In the genomic region with DNA sequence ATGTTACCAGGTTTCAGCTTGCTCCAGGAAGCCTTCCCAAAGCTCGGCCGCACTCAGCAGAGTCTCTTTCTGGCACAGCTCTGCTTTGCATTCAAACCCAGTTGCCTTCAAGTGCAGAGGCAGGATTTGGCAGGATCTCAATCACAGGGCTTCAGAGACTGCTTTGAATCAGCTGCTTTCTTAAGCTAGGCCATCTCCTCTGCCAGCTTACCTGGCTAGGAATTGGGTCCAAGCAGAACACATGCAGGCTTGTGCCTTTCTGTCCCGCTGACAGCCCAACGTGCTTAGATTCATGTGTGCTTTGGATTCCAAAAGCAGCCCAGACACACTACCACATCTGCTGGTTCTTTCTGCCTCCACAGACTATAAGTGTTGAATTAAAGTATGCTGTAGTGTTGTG, we compare ENCODE assay signal across 12 mouse cellular contexts. TPM values are rescaled to one million over a fixed set of nuclear protein-coding genes. Genes with fewer than 3 reads are reported as not detected.
DNase-seq lines count a peak whose midpoint lies in the region; ATAC-seq and TF ChIP-seq lines count a peak whose summit lies in the region.
"Had no signal": no experiment of that assay in that cellular context is flagged by ENCODE, and none has a peak within 500 bp of the region (broad histone marks: within the 10 kb centered on the region; RNA-seq: fewer than 3 reads in every experiment).

No protein-coding gene starts in this region.

- no peak overlapping the region for H3K27ac ChIP-seq in forebrain, postnatal 0 days (ENCODE audit: low read depth, low read length)
- no peak overlapping the region for H3K27ac ChIP-seq in forebrain, embryonic 15.5 days (replicated peaks)
- H3K27ac ChIP-seq in neural tube, embryonic 15.5 days (replicated peaks): 0 out of 2 replicates have a peak overlapping the region, but pooled peaks have one; percentile 33
- no peak overlapping the region for H3K27ac ChIP-seq in kidney, embryonic 16.5 days (ENCODE audit: low read length)
- H3K27ac ChIP-seq: liver, embryonic 15.5 days had no signal

- no peaks in the 10 kb centered on the region for H3K36me3 ChIP-seq in forebrain, postnatal 0 days (ENCODE audit: insufficient read depth)
- no peaks in the 10 kb centered on the region for H3K36me3 ChIP-seq in forebrain, embryonic 15.5 days
- H3K36me3 ChIP-seq in neural tube, embryonic 15.5 days: no peaks in the 10 kb centered on the region
- H3K36me3 ChIP-seq in kidney, embryonic 16.5 days (ENCODE audit: insufficient read depth, low read length): peaks cover 14% of the 10 kb centered on the region; the same call in 1 of the 2 replicates
- H3K36me3 ChIP-seq: liver, embryonic 15.5 days had no signal

- H3K27me3 ChIP-seq in forebrain, postnatal 0 days (ENCODE audit: insufficient read depth, low read length): no peaks in the 10 kb centered on the region
- no peaks in the 10 kb centered on the region for H3K27me3 ChIP-seq in forebrain, embryonic 15.5 days
- no peaks in the 10 kb centered on the region for H3K27me3 ChIP-seq in neural tube, embryonic 15.5 days (replicated peaks)
- H3K27me3 ChIP-seq in kidney, embryonic 16.5 days (ENCODE audit: insufficient read depth, low read length): no peaks in the 10 kb centered on the region
- H3K27me3 ChIP-seq: liver, embryonic 15.5 days had no signal

- no peaks in the 10 kb centered on the region for H3K4me1 ChIP-seq in forebrain, postnatal 0 days (ENCODE audit: insufficient read depth)
- H3K4me1 ChIP-seq in forebrain, embryonic 15.5 days: no peaks in the 10 kb centered on the region
- H3K4me1 ChIP-seq in neural tube, embryonic 15.5 days: no peaks in the 10 kb centered on the region
- H3K4me1 ChIP-seq in kidney, embryonic 16.5 days (ENCODE audit: insufficient read depth, low read length): 0 out of 2 replicates have a peak, but pooled peaks cover 4% of the 10 kb centered on the region
- H3K4me1 ChIP-seq: liver, embryonic 15.5 days had no signal

- no peak overlapping the region for H3K4me2 ChIP-seq in forebrain, postnatal 0 days (ENCODE audit: low read depth)
- H3K4me2 ChIP-seq in forebrain, embryonic 15.5 days (replicated peaks): no peak overlapping the region
- no peak overlapping the region for H3K4me2 ChIP-seq in neural tube, embryonic 15.5 days
- no peak overlapping the region for H3K4me2 ChIP-seq in kidney, embryonic 16.5 days (replicated peaks; ENCODE audit: low read depth, low read length)
- H3K4me2 ChIP-seq: liver, embryonic 15.5 days had no signal

- DNase-seq in forebrain, postnatal 0 days: peak; percentile 16
- DNase-seq in neural tube, embryonic 10.5 days (ENCODE audit: extremely low spot score, low spot score): no peak
- peak; percentile 31 to 64 for DNase-seq in left cerebral cortex, adult 8-10 months (ENCODE audit: low spot score in 2 of 2)
- DNase-seq in telencephalon, adult 2 months (ENCODE audit: low read depth, low spot score): peak; percentile 52
- no peak for DNase-seq in urinary bladder, postnatal 25 days (ENCODE audit: low spot score)
- DNase-seq: gastrocnemius, postnatal 36 days; kidney, postnatal 14 days had no signal

- no peaks in the 10 kb centered on the region for H3K9me3 ChIP-seq in forebrain, postnatal 0 days (ENCODE audit: low read length)
- no peaks in the 10 kb centered on the region for H3K9me3 ChIP-seq in forebrain, embryonic 15.5 days
- H3K9me3 ChIP-seq in neural tube, embryonic 15.5 days (replicated peaks): no peaks in the 10 kb centered on the region
- H3K9me3 ChIP-seq in kidney, embryonic 16.5 days (ENCODE audit: low read length): no peaks in the 10 kb centered on the region
- H3K9me3 ChIP-seq: liver, embryonic 15.5 days had no signal

- ATAC-seq in forebrain, postnatal 0 days: peak; percentile 48
- ATAC-seq in forebrain, embryonic 15.5 days (replicated peaks): no peak
- ATAC-seq in neural tube, embryonic 15.5 days (ENCODE audit: low FRiP score): peak; percentile 73; the same call in 1 of the 2 replicates
- ATAC-seq in kidney, embryonic 16.5 days (ENCODE audit: low FRiP score, low TSS enrichment): no peak

- no peak for TF ChIP-seq CTCF in forebrain, postnatal 0 days (IDR thresholded peaks at IDR 0.05; ENCODE audit: low read depth)

- WGBS in forebrain, postnatal 0 days: 56% methylated on average over 4 of the region's 4 CpGs
- WGBS in forebrain, embryonic 15.5 days: 69% methylated on average over 4 of the region's 4 CpGs
- 72% methylated on average over 4 of the region's 4 CpGs for WGBS in neural tube, embryonic 15.5 days
- 86% methylated on average over 4 of the region's 4 CpGs for WGBS in kidney, embryonic 16.5 days

- no peak overlapping the region for H3K9ac ChIP-seq in forebrain, postnatal 0 days
- no peak overlapping the region for H3K9ac ChIP-seq in forebrain, embryonic 15.5 days (replicated peaks)
- no peak overlapping the region for H3K9ac ChIP-seq in neural tube, embryonic 15.5 days (replicated peaks)
- no peak overlapping the region for H3K9ac ChIP-seq in kidney, embryonic 16.5 days (replicated peaks; ENCODE audit: low read length)
- H3K9ac ChIP-seq: liver, embryonic 15.5 days had no signal

- no peak overlapping the region for H3K4me3 ChIP-seq in forebrain, postnatal 0 days (ENCODE audit: low read depth, low read length)
- no peak overlapping the region for H3K4me3 ChIP-seq in forebrain, embryonic 15.5 days
- H3K4me3 ChIP-seq in neural tube, embryonic 15.5 days (replicated peaks): no peak overlapping the region
- no peak overlapping the region for H3K4me3 ChIP-seq in kidney, embryonic 16.5 days (ENCODE audit: low read length)
- H3K4me3 ChIP-seq: liver, embryonic 15.5 days had no signal

RNA-seq across cellular contexts. Expression of gene Ccdc152, which starts 41.2 kb away (rescaled TPM):
- not detected in 2 replicates for total RNA-seq in forebrain, postnatal 0 days (2014; rRNA removed)
- polyA plus RNA-seq in forebrain, postnatal 0 days (2015; fragmentation: Nextera tagmentation; extraction: Ambion mirVana): 0.29 and 0.36 TPM in 2 replicates
- polyA plus RNA-seq in forebrain, embryonic 15.5 days (2015; fragmentation: Nextera tagmentation; extraction: Ambion mirVana): not detected in 2 replicates
- 0.28 TPM in 1 of 2 replicates, not detected in the other for polyA plus RNA-seq in neural tube, embryonic 15.5 days (2015; fragmentation: Nextera tagmentation; extraction: Ambion mirVana)
- total RNA-seq in left cerebral cortex, adult 8-10 months (2022): not detected
- polyA plus RNA-seq in kidney, embryonic 16.5 days (2015; fragmentation: Nextera tagmentation; extraction: Ambion mirVana): 0.46 TPM in 1 of 2 replicates, not detected in the other
- total RNA-seq: gastrocnemius, postnatal 36 days had no signal
- polyA plus RNA-seq: C2C12 had no signal

Comparison
In these comparisons a context has a peak if more than half of its experiments do, and no peak if none do; other contexts are left out.
1. ATAC-seq: peak in forebrain, postnatal 0 days (single experiment) and neural tube, embryonic 15.5 days (single experiment); none in forebrain, embryonic 15.5 days (single experiment) and kidney, embryonic 16.5 days (single experiment).
2. DNase-seq: peak in forebrain, postnatal 0 days (single experiment), left cerebral cortex, adult 8-10 months (2 of 2) and telencephalon, adult 2 months (single experiment); none in neural tube, embryonic 10.5 days (single experiment) and urinary bladder, postnatal 25 days (single experiment).